Mouse (Mus musculus) forebrain, postnatal 0 days (tissue): ENCODE results near the gene Frmd4a. TPM values are rescaled to one million over a fixed set of nuclear protein-coding genes. Genes with fewer than 3 reads are reported as not detected.

Experiments used
- ATAC-seq: fragments of 200-750 bp; cut with Nextera tagmentation; 2 replicates; pipeline ENCODE4 v1.8.0; 2017; ENCODE audit warnings: mild to moderate bottlenecking, moderate library complexity
- DNase-seq: peaks from one replicate; pipeline ENCODE4 v3.0.0-alpha.2; 2015
- H3K27ac ChIP-seq: fragments of 300-500 bp; sonication (generic); 2 replicates; pipeline ENCODE4 v1.5.1; 2014; ENCODE audit warnings: low read depth, mild to moderate bottlenecking, antibody characterized with exemption, low read length, moderate library complexity, mixed read lengths
- H3K27me3 ChIP-seq: fragments of 300-500 bp; sonication (generic); 2 replicates; pipeline ENCODE4 v1.6.1; 2014; ENCODE audit warnings: mild to moderate bottlenecking, low read length, mixed read lengths; ENCODE audit not compliant: insufficient read depth
- H3K36me3 ChIP-seq: fragments of 300-500 bp; sonication (generic); 2 replicates; pipeline ENCODE4 v1.6.1; 2014; ENCODE audit warnings: mild to moderate bottlenecking, moderate library complexity; ENCODE audit not compliant: insufficient read depth
- H3K4me1 ChIP-seq: fragments of 300-500 bp; sonication (generic); 2 replicates; pipeline ENCODE4 v1.6.1; 2014; ENCODE audit warnings: antibody characterized with exemption; ENCODE audit not compliant: insufficient read depth
- H3K4me2 ChIP-seq: fragments of 300-500 bp; sonication (generic); 2 replicates; pipeline ENCODE4 v1.6.1; 2014; ENCODE audit warnings: low read depth, mild to moderate bottlenecking, moderate library complexity
- H3K4me3 ChIP-seq: fragments of 300-500 bp; sonication (generic); 2 replicates; pipeline ENCODE4 v1.5.1; 2014; ENCODE audit warnings: low read depth, low read length, mixed read lengths
- H3K9ac ChIP-seq: fragments of 300-500 bp; sonication (generic); 2 replicates; pipeline ENCODE4 v1.6.1; 2014; ENCODE audit warnings: mild to moderate bottlenecking
- H3K9me3 ChIP-seq: fragments of 300-500 bp; sonication (generic); 2 replicates; pipeline ENCODE4 v1.6.1; 2016; ENCODE audit warnings: low read length
- CTCF ChIP-seq: sonication (generic); IDR thresholded peaks from 2 replicates; pipeline ENCODE4 v1.5.1; 2016; ENCODE audit warnings: antibody characterized with exemption, control low read depth, low read depth
- WGBS: fragments of 180-500 bp; shearing (Covaris S2); extraction: QIAGEN DNeasy Blood & Tissue Kit; methylation state at CpG from one replicate; pipeline ENCODE4 v1.1.7; 2014; 5-methylcytosine and 5-hydroxymethylcytosine counted together
- polyA plus RNA-seq: library from polyadenylated mRNA; unstranded; fragments of >200 nt; fragmentation: Nextera tagmentation; extraction: Ambion mirVana; gene quantifications from 2 replicates; pipeline ENCODE4 v1.2.1, GENCODE M21; 2015
- total RNA-seq: library from RNA; depleted of rRNA; stranded (reverse); fragments of >200 nt; gene quantifications from 2 replicates; pipeline ENCODE4 v1.2.3, GENCODE M21; 2014

The Frmd4a gene
- total and polyA plus RNA-seq, 2 experiments from 2014 or later, result 43.8 to 74.5 TPM

DNA sequence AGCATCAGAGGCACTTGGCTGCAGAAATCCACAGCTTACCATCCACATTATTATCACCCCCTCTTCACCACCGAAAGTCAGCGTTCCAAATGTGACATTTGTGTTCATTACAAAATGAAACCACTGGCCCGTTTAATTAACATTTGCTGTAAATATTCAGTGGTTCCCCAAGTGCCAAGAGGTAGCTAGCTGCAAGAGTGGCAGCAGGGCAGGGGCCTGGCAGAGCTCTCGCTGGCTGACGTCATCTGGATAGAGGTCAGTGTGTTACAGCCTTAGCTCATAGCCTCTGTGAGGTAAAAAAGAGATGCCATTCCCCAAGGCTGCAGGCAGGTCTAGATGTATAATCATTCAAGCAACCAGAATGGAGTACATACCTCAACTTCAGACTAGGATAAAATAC, 473.3 kb downstream of the Frmd4a start:
- H3K9ac ChIP-seq, result no peak overlapping the region
- DNase-seq (peak; percentile 47), ATAC-seq (no peak)
- H3K4me1 ChIP-seq, result peaks cover 14% of the 10 kb centered on the region; the same call in 1 of the 2 replicates
- H3K27me3 ChIP-seq, result no peaks in the 10 kb centered on the region
- H3K4me2 ChIP-seq, result no peak overlapping the region
- no peak for TF ChIP-seq CTCF
- H3K9me3 ChIP-seq, result no peaks in the 10 kb centered on the region
- no peak overlapping the region for H3K4me3 ChIP-seq
- WGBS, result 31% methylated on average over 5 of the region's 5 CpGs
- 0 out of 2 replicates have a peak, but pooled peaks cover 9% of the 10 kb centered on the region for H3K36me3 ChIP-seq
- H3K27ac ChIP-seq, result no peak overlapping the region

DNA sequence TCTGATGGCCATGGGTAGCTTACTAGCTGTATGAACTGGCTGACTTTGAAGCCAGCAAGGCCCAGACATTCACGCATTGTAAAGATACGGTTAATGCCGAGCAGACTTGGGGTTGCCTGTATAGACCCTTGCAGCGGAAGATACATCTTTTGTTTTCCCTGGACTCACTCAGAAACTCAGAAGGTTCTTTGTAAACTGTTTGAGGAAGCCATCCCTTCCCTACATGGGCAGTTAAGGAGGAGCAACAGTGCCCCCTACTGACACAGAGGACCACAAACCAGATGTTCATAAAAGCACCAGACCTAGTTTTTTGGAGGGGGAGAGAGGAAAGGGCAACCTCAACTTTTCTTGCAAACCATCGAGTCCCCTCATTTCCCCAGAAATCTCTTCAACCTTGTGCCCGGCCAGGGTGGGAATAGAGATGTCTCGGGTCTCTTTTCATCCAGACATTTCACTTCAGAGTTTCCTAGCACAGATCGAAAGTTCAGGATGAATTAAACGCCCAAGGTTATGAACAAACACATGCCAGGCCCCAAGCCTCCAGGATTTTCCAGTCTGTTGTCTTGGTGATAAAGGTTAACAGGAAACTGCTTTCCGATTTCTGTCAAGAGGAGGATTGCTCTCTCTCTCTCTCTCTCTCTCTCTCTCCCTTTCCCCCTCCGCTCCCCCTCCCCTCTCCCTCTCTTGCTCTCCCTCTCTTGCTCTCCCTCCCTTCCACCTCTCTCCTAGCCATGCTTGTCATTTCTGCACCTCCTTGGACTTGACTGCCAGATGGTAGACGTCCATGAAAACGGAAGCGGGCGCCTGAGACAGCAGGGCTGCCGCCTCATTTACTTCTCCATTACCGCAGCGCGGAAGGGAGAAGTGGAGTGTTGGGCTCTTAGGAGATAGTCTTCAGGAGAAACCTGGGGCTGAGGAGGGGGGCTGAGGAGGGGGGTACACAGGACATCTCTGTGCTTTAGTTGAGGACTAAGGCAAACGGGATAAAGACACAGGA, 475.3 kb downstream of the Frmd4a start:
- Histone ChIP-seq H3K36me3 (0 out of 2 replicates have a peak, but pooled peaks cover 6% of the 10 kb centered on the region), H3K9me3 (no peaks in the 10 kb centered on the region), H3K4me1 (peaks cover 8% of the 10 kb centered on the region; the same call in 1 of the 2 replicates), H3K27me3 (no peaks in the 10 kb centered on the region), H3K27ac (peak overlapping the region; percentile 45; the same call in 1 of the 2 replicates), H3K4me3 (no peak overlapping the region), H3K4me2 (no peak overlapping the region), H3K9ac (no peak overlapping the region)
- peak; percentile 79 for ATAC-seq
- DNase-seq, result peak; percentile 87
- WGBS, result 47% methylated on average over 20 of the region's 20 CpGs
- TF ChIP-seq CTCF, result peak; percentile 86

DNA sequence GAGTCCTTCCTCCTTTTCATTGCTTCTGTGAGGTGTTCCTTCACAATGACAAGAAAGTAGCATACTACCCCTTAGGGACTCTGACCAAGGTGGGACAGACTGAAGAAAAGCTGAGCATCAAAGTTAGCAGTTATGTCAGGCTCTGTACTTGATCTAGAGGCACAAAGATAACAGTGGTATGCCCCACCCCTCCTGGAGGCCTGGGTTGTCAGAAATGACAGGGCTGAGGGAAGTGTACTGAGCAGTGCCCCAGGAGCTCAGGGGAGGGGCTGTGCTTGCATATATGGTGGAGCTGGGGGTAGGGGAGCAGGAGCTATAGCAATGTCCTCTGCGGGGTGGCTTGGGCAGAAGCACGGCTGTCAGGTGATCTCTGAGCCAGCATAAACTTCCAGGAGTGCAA, 477.0 kb downstream of the Frmd4a start:
- H3K9ac ChIP-seq, result no peak overlapping the region
- no peak for DNase-seq
- ATAC-seq, result no peak
- H3K9me3 ChIP-seq, result no peaks in the 10 kb centered on the region
- TF ChIP-seq CTCF, result no peak
- H3K36me3 ChIP-seq, result peaks cover 6% of the 10 kb centered on the region; the same call in 1 of the 2 replicates
- H3K27me3 ChIP-seq, result no peaks in the 10 kb centered on the region
- H3K4me1 ChIP-seq, result peaks cover 6% of the 10 kb centered on the region; the same call in 1 of the 2 replicates
- 72% methylated on average over 2 of the region's 2 CpGs for WGBS
- no peak overlapping the region for H3K4me2 ChIP-seq
- no peak overlapping the region for H3K4me3 ChIP-seq
- no peak overlapping the region for H3K27ac ChIP-seq

DNA sequence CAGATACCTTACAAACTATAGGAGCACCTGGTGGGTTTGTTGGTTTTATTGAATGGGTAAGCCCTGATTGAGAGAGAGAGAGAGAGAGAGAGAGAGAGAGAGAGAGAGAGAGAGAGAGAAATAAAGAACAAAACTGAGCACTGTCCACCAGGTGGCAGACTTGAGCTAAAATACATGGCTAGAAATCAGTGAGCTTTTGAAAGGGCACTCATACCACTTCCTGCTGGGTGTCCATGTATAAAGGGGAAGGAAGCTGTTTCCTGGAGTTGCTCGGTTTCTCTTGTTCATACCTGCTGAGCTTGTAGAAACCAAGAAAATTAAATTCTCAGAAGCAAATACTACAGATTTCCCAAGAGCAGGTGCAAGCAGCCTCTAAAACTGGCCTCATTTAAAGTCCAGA, 481.7 kb downstream of the Frmd4a start:
- Histone ChIP-seq H3K27ac (no peak overlapping the region; the same call in 1 of the 2 replicates), H3K4me2 (no peak overlapping the region), H3K9me3 (no peaks in the 10 kb centered on the region), H3K36me3 (peaks cover 11% of the 10 kb centered on the region), H3K4me3 (no peak overlapping the region), H3K4me1 (no peaks in the 10 kb centered on the region), H3K9ac (no peak overlapping the region), H3K27me3 (no peaks in the 10 kb centered on the region)
- peak; percentile 83 for TF ChIP-seq CTCF
- 4% methylated on average over 1 of the region's 1 CpGs for WGBS
- ATAC-seq (peak; percentile 64), DNase-seq (peak; percentile 88)

DNA sequence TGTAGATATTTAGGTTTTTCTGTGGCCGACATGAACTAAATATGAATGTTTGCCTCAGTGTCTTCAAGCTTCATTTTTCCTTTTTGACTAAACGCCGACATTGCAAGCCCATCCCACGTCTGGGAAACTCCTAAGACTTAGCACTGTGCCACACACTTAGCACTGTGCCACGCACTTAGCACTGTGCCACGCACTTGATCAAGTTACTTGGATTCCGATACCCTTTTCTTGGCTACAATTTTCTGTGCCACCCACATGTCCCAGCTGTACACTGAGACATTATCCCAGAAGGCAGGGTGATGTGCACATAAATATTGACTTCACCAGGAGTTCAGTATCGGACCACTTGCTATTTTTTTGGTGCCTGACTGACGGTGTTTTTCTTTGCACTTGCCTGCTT, 482.4 kb downstream of the Frmd4a start:
- DNase-seq (no peak), ATAC-seq (peak; percentile 42)
- no peak for TF ChIP-seq CTCF
- Histone ChIP-seq H3K4me1 (no peaks in the 10 kb centered on the region), H3K9ac (no peak overlapping the region), H3K4me3 (no peak overlapping the region), H3K36me3 (peaks cover 11% of the 10 kb centered on the region), H3K27me3 (no peaks in the 10 kb centered on the region), H3K9me3 (no peaks in the 10 kb centered on the region), H3K4me2 (no peak overlapping the region), H3K27ac (no peak overlapping the region)
- WGBS, result 77% methylated on average over 9 of the region's 9 CpGs

DNA sequence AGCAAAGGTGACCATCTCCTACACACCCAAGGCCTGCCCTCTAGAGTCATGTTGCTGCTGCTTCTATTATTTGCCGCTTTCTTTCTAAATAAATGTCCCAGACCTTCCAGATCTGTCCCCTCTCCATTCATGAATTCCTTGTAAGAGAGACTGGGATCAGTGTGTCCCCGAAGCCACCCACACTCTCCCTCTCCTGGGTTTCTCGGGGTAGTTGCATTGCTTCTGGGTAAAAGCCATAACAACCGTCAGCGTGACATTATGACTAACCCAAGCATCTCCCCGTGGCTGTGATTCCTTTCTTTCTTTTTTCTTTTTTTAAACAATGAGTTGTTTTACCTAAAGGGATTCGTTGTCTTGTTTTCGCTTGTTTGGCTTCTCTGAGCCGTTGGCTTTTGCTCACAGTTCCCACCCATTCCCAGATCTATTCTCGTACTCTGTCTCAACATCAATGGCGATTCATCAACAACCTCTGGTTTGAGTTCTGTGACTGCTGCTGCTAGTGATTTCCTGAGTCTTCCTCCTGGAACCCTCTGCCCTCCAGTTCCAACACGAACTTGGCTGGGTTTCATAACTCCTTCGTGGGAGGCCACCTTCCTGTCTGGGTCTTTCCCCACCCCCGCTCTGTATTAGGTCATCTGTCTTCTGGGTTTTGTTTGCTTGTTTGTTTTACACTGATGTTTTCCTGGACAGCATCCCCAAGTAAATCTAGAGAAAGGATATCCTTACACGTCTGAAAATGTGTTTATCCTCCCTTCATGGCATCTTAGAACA, 483.9 kb downstream of the Frmd4a start:
- peaks cover 11% of the 10 kb centered on the region for H3K36me3 ChIP-seq
- TF ChIP-seq CTCF, result no peak
- H3K4me1 ChIP-seq, result no peaks in the 10 kb centered on the region
- H3K4me3 ChIP-seq, result no peak overlapping the region
- no peak overlapping the region for H3K4me2 ChIP-seq
- no peaks in the 10 kb centered on the region for H3K9me3 ChIP-seq
- no peak for DNase-seq
- no peak overlapping the region for H3K27ac ChIP-seq
- H3K27me3 ChIP-seq, result no peaks in the 10 kb centered on the region
- no peak for ATAC-seq
- 62% methylated on average over 15 of the region's 15 CpGs for WGBS
- H3K9ac ChIP-seq, result no peak overlapping the region

DNA sequence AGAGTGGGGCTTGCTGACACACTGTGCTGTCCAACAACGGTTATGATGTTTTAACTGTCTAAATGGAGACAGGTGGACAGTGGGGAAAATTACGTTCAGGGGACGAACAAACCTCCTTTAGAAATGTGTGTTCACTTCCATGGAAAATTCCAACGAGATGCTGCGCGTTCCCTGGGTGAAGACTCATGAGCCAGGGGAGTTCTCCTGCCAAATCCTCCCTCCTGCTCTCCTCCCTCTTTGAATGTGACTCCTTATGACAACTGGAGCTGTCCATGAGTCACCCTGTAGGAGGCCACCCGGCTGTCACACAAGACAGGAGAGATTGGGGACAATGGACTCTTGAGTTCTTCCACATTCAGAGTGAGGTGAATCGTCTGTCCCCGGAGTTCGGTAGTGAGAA, 486.9 kb downstream of the Frmd4a start:
- H3K36me3 ChIP-seq, result peaks cover 9% of the 10 kb centered on the region; the same call in 1 of the 2 replicates
- no peaks in the 10 kb centered on the region for H3K4me1 ChIP-seq
- no peak overlapping the region for H3K4me2 ChIP-seq
- no peak for TF ChIP-seq CTCF
- 69% methylated on average over 10 of the region's 10 CpGs for WGBS
- DNase-seq, result no peak
- H3K27ac ChIP-seq, result no peak overlapping the region
- no peak overlapping the region for H3K9ac ChIP-seq
- no peak for ATAC-seq
- no peaks in the 10 kb centered on the region for H3K27me3 ChIP-seq
- H3K9me3 ChIP-seq, result no peaks in the 10 kb centered on the region
- H3K4me3 ChIP-seq, result no peak overlapping the region
